Mouse (Mus musculus): ENCODE measurements at regions not wholly inside any gene's neighbourhood (a gene's known extent, or its start where the extent isn't known, plus 50 kb on each side); places are given as distances from the start of the nearest gene placed in this dataset.

DNA sequence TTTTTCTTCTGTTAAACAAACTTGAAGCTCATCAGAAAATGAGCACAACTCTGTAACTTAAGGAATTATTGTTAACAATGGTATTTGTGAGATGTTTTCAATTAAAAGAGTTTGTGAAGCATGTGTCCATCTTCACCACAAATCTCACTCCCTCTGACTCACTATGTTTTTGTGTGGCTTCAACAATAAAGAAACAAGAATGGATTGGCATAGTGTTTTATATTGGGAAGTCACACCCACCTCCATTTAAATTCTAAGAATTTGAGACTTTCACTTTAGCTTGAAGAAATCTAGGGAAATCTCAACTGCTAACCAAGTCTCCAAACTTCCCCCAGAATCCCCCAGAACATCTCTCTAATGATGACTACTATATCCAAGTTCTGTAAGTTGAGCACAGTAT is 243.6 kb upstream of the Tmem161b start:
- ATAC-seq (replicated peaks; ENCODE audit: low FRiP score, low TSS enrichment, poor library complexity, severe bottlenecking) = no peak

- no peak for ATAC-seq (replicated peaks; ENCODE audit: low FRiP score, low TSS enrichment, poor library complexity, severe bottlenecking)
Observed at GRCm38 (mm10) chr13:83979535-83979934, 242.6 kb upstream of the Tmem161b start.

GRCm38 (mm10) chr13:83984651-83985331 is 237.3 kb upstream of the Tmem161b start:
- ATAC-seq (replicated peaks; ENCODE audit: low FRiP score, low TSS enrichment, poor library complexity, severe bottlenecking) = no peak

DNA sequence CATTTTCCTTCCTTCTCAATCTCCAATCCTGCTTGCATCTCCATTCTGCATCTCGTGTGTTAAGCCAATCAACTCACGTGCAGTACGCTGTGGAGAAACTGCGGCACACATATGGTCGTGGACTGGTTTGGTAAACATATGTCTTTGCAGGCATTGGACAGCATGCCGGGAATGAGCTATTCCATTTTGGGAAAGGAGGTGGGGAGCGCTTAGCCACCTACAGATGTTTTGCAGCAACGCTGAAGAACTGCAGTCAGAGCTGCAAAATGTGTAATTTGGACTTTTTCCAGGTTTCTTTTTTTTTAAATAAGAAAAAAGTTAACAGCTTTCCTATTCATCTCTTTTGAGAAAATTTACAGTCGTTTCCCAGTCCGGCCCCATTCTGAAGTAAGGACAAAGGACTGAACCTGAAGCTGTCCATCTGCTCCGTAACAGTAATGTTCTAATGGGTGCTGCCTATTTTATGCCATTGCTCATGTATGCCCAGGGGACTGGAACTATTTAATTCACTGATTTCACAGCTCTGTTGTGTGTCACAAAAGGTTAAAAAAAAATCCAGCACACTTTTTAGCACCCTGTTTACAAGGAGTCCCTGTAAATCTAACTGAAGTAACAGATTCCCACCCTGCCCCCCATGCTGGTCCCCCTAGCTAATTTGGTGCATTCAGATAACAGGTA is 234.2 kb upstream of the Tmem161b start:
- no peak for ATAC-seq (replicated peaks; ENCODE audit: low FRiP score, low TSS enrichment, poor library complexity, severe bottlenecking)

- no peak for ATAC-seq (replicated peaks; ENCODE audit: low FRiP score, low TSS enrichment, poor library complexity, severe bottlenecking)
Observed at GRCm38 (mm10) chr13:83988517-83988916, 233.6 kb upstream of the Tmem161b start.

- ATAC-seq (replicated peaks; ENCODE audit: low FRiP score, low TSS enrichment, poor library complexity, severe bottlenecking) = no peak
Observed at GRCm38 (mm10) chr13:83997599-83998369, 224.3 kb upstream of the Tmem161b start.

- ATAC-seq (replicated peaks; ENCODE audit: low FRiP score, low TSS enrichment, poor library complexity, severe bottlenecking) = no peak
Observed at GRCm38 (mm10) chr13:84021771-84022170, 200.3 kb upstream of the Tmem161b start.

GRCm38 (mm10) chr13:84023021-84023420 is 199.1 kb upstream of the Tmem161b start:
- no peak for ATAC-seq (replicated peaks; ENCODE audit: low FRiP score, low TSS enrichment, poor library complexity, severe bottlenecking)

GRCm38 (mm10) chr13:84023637-84024036 is 198.5 kb upstream of the Tmem161b start:
- no peak for ATAC-seq (replicated peaks; ENCODE audit: low FRiP score, low TSS enrichment, poor library complexity, severe bottlenecking)

- no peak for ATAC-seq (replicated peaks; ENCODE audit: low FRiP score, low TSS enrichment, poor library complexity, severe bottlenecking)
Observed at GRCm38 (mm10) chr13:84025348-84025747, 196.7 kb upstream of the Tmem161b start.

GRCm38 (mm10) chr13:84047736-84048135 is 174.4 kb upstream of the Tmem161b start:
- no peak for ATAC-seq (replicated peaks; ENCODE audit: low FRiP score, low TSS enrichment, poor library complexity, severe bottlenecking)

GRCm38 (mm10) chr13:84052221-84052620 is 169.9 kb upstream of the Tmem161b start:
- no peak for ATAC-seq (replicated peaks; ENCODE audit: low FRiP score, low TSS enrichment, poor library complexity, severe bottlenecking)

DNA sequence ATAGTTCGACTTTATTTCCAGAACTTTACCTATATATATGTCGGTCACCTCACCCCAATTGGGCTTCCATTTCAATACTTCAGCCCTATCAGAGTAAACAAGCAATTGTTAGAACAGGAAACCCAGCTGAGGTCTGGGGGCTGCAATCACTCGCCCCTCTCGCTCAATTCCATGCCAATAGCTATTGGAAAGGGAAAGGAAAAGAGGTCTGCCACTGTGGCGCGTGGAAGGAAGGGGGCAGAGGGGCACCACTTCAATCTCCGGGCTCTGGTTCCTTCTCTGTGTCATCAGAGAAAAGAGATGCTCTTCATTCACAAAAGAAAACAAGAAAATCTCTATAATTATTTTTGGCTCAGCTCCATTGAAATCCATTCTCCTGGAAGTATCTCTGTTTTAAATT is 167.1 kb upstream of the Tmem161b start:
- no peak for ATAC-seq (replicated peaks; ENCODE audit: low FRiP score, low TSS enrichment, poor library complexity, severe bottlenecking)

DNA sequence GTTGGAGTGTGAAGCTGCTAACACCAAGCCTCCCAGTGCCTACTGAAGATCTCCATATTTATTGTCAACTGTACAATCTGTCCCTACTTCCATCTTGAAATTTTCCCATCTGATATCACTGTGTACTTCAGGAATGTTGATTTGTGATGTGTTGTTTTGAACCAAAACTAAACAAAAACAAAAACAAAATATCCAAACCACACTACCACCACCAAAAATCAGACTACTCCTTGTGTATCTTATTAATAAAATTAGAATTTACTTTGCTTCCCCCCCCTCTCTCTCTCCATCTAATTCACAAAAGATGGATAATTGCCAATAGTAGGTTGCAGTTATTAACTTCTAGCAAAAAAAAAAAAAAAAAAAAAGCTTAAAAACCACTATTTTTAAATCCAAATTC is 166.5 kb upstream of the Tmem161b start:
- ATAC-seq (replicated peaks; ENCODE audit: low FRiP score, low TSS enrichment, poor library complexity, severe bottlenecking) = no peak

- no peak for ATAC-seq (replicated peaks; ENCODE audit: low FRiP score, low TSS enrichment, poor library complexity, severe bottlenecking)
Observed at GRCm38 (mm10) chr13:84056451-84056850, 165.6 kb upstream of the Tmem161b start.

- no peak for ATAC-seq (replicated peaks; ENCODE audit: low FRiP score, low TSS enrichment, poor library complexity, severe bottlenecking)
Observed at GRCm38 (mm10) chr13:84056998-84057397, 165.1 kb upstream of the Tmem161b start.

DNA sequence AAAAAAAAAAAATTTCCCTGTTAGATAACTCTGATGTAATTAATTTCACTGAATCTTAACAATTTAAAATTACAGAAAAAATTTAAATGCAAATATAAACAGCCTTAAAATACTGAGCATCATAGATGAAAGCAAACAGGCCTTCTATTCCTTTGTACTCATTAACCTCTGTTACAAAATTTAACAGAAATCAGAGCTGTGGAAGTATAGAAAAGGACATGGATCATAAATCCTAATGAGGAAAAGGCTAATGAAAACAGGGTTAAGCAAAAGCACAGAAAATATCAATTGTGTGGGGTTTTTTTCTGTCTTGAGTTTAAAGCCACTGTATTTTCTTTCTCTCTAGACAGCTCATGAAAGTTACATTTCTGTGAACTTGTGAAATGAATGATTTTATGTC is 164.6 kb upstream of the Tmem161b start:
- no peak for ATAC-seq (replicated peaks; ENCODE audit: low FRiP score, low TSS enrichment, poor library complexity, severe bottlenecking)

- no peak for ATAC-seq (replicated peaks; ENCODE audit: low FRiP score, low TSS enrichment, poor library complexity, severe bottlenecking)
Observed at GRCm38 (mm10) chr13:84058251-84058650, 163.8 kb upstream of the Tmem161b start.

GRCm38 (mm10) chr13:84059031-84059651 is 163.0 kb upstream of the Tmem161b start:
- ATAC-seq (replicated peaks; ENCODE audit: low FRiP score, low TSS enrichment, poor library complexity, severe bottlenecking) = no peak
